Mouse (Mus musculus) small intestine, adult 2 months (tissue): ENCODE data around the gene Dnlz. TPM values are rescaled to one million over a fixed set of nuclear protein-coding genes. Genes with fewer than 3 reads are reported as not detected.
A peak's percentile ranks its signal among the peaks of the same experiment; 100 is the strongest.

Source experiments
- H3K27ac ChIP-seq: fragments of 200-500 bp; 2 replicates; pipeline ENCODE4 v1.5.1; 2012; ENCODE audit warnings: low read depth, low read length, control low read depth, inconsistent platforms; ENCODE audit not compliant: insufficient read depth
- H3K27me3 ChIP-seq: fragments of 200-500 bp; 2 replicates; pipeline ENCODE4 v1.6.1; 2012; ENCODE audit warnings: mild to moderate bottlenecking, moderate library complexity, low read length, inconsistent platforms; ENCODE audit not compliant: control insufficient read depth, insufficient read depth
- H3K36me3 ChIP-seq: fragments of 200-500 bp; 2 replicates; pipeline ENCODE4 v1.6.1; 2012; ENCODE audit warnings: mild to moderate bottlenecking, low read length, control low read depth, inconsistent platforms; ENCODE audit not compliant: control insufficient read depth, insufficient read depth
- H3K4me1 ChIP-seq: fragments of 200-500 bp; 2 replicates; pipeline ENCODE4 v1.6.1; 2012; ENCODE audit warnings: low read length, inconsistent platforms, mixed read lengths; ENCODE audit not compliant: control insufficient read depth, insufficient read depth, insufficient read length
- H3K4me3 ChIP-seq: fragments of 200-500 bp; 2 replicates; pipeline ENCODE4 v1.5.1; 2012; ENCODE audit warnings: low read depth, mild to moderate bottlenecking, control low read depth, inconsistent platforms, low read length, moderate library complexity
- CTCF ChIP-seq: fragments of 200-500 bp; IDR thresholded peaks from 2 replicates; pipeline ENCODE4 v1.5.1; 2012; ENCODE audit warnings: low read depth, mild to moderate bottlenecking, control low read depth, inconsistent platforms, low read length, moderate library complexity, mixed read lengths; ENCODE audit not compliant: insufficient replicate concordance, insufficient read length; ENCODE audit errors: extremely low read depth
- POLR2A ChIP-seq: fragments of 200-500 bp; IDR thresholded peaks from 2 replicates; pipeline ENCODE4 v1.6.1; 2012; ENCODE audit warnings: low read depth, mild to moderate bottlenecking, control low read depth, inconsistent platforms, low read length, moderate library complexity
- WGBS: fragments of 180-500 bp; shearing (Covaris S2); methylation state at CpG from one replicate; pipeline ENCODE4 v1.1.7; 2018; 5-methylcytosine and 5-hydroxymethylcytosine counted together
- polyA plus RNA-seq: library from polyadenylated mRNA; depleted of rRNA; stranded (reverse); fragments of >200 nt; gene quantifications from 2 replicates; pipeline ENCODE4 v1.2.3, GENCODE M21; 2012

The Dnlz gene
- polyA plus RNA-seq, 1 experiment, result 23.7 TPM

DNA sequence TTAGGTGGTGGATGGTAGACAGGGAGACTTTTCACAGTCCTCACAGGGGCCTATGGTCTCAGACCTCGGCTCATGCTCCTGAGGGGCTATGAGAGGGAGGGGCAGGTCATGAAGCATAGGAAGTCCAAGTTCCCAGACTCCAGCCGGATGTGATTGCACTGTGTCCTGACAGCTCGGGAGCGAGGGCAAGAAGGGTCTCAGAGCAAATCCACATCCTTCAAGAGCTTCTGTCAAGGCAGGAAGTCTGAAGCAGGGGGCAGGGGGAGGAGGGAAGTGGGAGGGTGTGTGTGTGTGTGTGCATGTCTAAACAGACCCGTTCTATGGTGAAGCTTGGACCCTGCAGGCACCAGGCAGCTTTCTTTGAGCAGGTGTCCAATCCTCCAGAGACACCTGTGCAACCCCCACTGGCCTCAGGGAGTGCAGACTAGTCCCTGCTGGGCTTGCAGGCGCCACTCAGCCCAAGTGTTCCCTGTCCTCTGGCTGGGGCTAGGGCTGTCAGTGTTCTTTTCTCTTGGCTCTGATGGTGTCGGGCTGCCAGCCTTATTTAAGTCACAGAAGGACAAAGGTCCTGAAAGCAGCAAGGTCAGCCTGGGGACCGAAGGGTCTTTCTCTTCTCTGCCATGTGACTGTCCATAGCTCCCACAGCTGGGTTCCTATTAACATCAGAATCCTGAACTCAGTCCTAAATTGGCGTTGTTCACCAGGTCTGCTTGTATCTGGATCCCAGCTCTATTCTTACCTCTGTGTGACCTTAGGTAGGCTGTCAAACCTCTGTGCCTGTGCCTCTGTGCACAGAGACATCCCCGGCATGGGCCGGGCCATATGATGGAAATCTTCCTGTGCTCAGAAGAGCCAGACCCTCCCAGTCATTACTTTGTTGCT lies 9.1 kb downstream of the Dnlz start:
- TF ChIP-seq CTCF (no peak), POLR2A (no peak)
- 51% methylated on average over 11 of the region's 11 CpGs for WGBS
- Histone ChIP-seq H3K27me3 (no peaks in the 10 kb centered on the region), H3K4me1 (peaks cover 25% of the 10 kb centered on the region), H3K27ac (peak overlapping the region; percentile 52; the same call in 1 of the 2 replicates), H3K36me3 (no peaks in the 10 kb centered on the region), H3K4me3 (no peak overlapping the region)

DNA sequence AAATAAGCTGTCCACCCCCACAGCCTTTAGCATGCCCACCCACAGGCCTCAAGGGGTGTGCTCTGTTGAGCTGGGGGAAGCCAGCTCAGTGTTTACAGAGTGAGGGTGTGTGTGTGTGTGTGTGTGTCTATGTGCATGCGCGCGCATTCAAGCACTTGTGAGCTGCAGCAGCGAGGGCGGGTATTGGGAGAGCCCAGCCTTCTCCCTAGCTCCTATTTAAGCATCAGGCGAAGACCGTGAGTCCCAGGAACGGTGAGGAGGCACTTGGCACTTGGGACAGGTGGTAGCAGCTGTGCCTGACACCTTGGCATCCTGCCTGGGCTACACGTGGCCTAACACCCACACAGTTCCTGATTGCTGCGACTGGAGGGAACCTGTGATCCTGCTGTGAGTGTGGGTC lies 9.9 kb downstream of the Dnlz start:
- no peak for TF ChIP-seq CTCF
- TF ChIP-seq POLR2A, result no peak

GRCm38 (mm10) chr2:26341510-26341981 lies 10.4 kb downstream of the Dnlz start:
- H3K27me3 ChIP-seq, result no peaks in the 10 kb centered on the region
- TF ChIP-seq CTCF (no peak), POLR2A (no peak)
- no peaks in the 10 kb centered on the region for H3K36me3 ChIP-seq
- H3K4me1 ChIP-seq, result peaks cover 17% of the 10 kb centered on the region
- WGBS, result 82% methylated on average over 2 of the region's 2 CpGs
- no peak overlapping the region for H3K4me3 ChIP-seq
- no peak overlapping the region for H3K27ac ChIP-seq

More for the DNA sequence above, 9.9 kb downstream of the Dnlz start:
- no peaks in the 10 kb centered on the region for H3K27me3 ChIP-seq
- WGBS, result 13% methylated on average over 10 of the region's 10 CpGs
- no peaks in the 10 kb centered on the region for H3K36me3 ChIP-seq
- no peak overlapping the region for H3K4me3 ChIP-seq
- peaks cover 20% of the 10 kb centered on the region for H3K4me1 ChIP-seq
- peak overlapping the region; percentile 52 for H3K27ac ChIP-seq

DNA sequence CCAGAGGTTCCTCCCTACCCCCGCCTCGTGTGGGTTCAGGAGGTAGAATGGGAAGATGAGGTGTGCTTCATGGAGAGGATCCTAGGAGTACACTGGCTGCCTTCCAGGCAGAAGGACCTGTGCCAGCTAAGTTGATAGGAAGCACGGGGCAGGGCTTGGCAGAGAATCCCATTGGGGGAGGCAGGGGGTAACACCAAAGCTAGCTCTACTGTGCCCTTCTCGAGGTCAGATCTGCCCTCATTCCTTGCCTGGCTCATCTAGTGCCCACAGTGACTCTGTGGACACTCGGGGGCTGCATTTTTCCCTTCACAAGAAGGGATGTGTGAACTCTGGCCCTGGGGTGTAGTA lies 12.7 kb downstream of the Dnlz start:
- no peaks in the 10 kb centered on the region for H3K27me3 ChIP-seq
- H3K36me3 ChIP-seq, result no peaks in the 10 kb centered on the region
- H3K27ac ChIP-seq, result no peak overlapping the region
- WGBS, result 24% methylated on average over 5 of the region's 5 CpGs
- H3K4me3 ChIP-seq, result no peak overlapping the region
- TF ChIP-seq POLR2A (no peak), CTCF (no peak)
- H3K4me1 ChIP-seq, result peaks cover 17% of the 10 kb centered on the region

GRCm38 (mm10) chr2:26338302-26339203 lies 13.4 kb downstream of the Dnlz start:
- Histone ChIP-seq H3K36me3 (no peaks in the 10 kb centered on the region), H3K27ac (no peak overlapping the region), H3K27me3 (no peaks in the 10 kb centered on the region), H3K4me3 (no peak overlapping the region), H3K4me1 (peaks cover 17% of the 10 kb centered on the region)
- no peak for TF ChIP-seq POLR2A
- TF ChIP-seq CTCF, result no peak
- WGBS, result 65% methylated on average over 9 of the region's 13 CpGs

- Histone ChIP-seq H3K4me1 (no peaks in the 10 kb centered on the region), H3K36me3 (no peaks in the 10 kb centered on the region), H3K4me3 (no peak overlapping the region), H3K27ac (no peak overlapping the region), H3K27me3 (no peaks in the 10 kb centered on the region)
- 77% methylated on average over 6 of the region's 6 CpGs for whole genome bisulfite sequencing
- TF ChIP-seq CTCF, result no peak
- no peak for TF ChIP-seq POLR2A
These were observed 21.2 kb downstream of the Dnlz start for GRCm38 (mm10) chr2:26330702-26331101.
